Mouse (Mus musculus) cerebellum, adult 2 months (tissue): ENCODE data around the gene Pygm.

Source experiments
- CTCF ChIP-seq: fragments of 200-500 bp; IDR thresholded peaks from 2 replicates; pipeline ENCODE4 v1.5.1; 2011; ENCODE audit warnings: low read depth, mild to moderate bottlenecking, control low read depth, low read length, moderate library complexity, borderline replicate concordance; ENCODE audit not compliant: insufficient read depth
- POLR2A ChIP-seq: fragments of 200-500 bp; IDR thresholded peaks from 2 replicates; pipeline ENCODE4 v1.6.1; 2011; ENCODE audit warnings: low read length, control low read depth, borderline replicate concordance; ENCODE audit not compliant: insufficient read depth

GRCm38 (mm10) chr19:6372433-6372832 is 11.8 kb upstream of the Pygm start:
- TF ChIP-seq POLR2A (no peak), CTCF (no peak)
